Mouse (Mus musculus): ENCODE data around the gene Gli2. TPM values are rescaled to one million over a fixed set of nuclear protein-coding genes. Genes with fewer than 3 reads are reported as not detected.

The Gli2 gene
- total RNA-seq, 2 experiments from 2014 or later = 4.6 to 4.8 TPM

GRCm38 (mm10) chr1:118815015-118815414, 238.4 kb downstream of the Gli2 start:
- Histone ChIP-seq H3K27ac (no peak overlapping the region), H3K4me3 (no peak overlapping the region)
- no peak for TF ChIP-seq CTCF (conservative IDR thresholded peaks at IDR 0.05)
- no peak for DNase-seq (ENCODE audit: low spot score in 2 of 2)

GRCm38 (mm10) chr1:118810336-118810735, 243.1 kb downstream of the Gli2 start:
- peak in 1 of 2 experiments; percentile 26 for DNase-seq (ENCODE audit: low spot score in 2 of 2)

DNA sequence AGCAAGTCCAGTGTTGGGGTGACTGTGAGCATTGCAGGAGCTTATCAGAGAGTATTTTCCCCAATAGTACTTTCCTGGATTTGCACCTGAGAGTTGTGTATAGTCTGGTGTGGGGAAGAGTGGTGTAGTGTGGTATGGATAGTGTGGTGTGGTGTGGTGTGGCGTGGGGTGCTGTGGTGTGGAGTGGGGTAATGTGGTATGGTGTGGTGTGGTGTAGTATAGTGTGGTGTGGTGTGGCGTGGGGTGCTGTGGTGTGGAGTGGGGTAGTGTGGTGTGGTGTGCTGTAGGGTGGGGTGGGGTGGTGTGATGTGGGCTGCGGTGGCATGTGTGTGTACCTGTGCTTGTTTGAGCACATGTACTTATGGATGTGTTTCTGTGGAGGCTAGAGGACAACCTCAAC, 246.7 kb downstream of the Gli2 start:
- Histone ChIP-seq H3K27ac (no peak overlapping the region), H3K4me3 (no peak overlapping the region)
- TF ChIP-seq CTCF (conservative IDR thresholded peaks at IDR 0.05) = no peak
- DNase-seq (ENCODE audit: low spot score in 2 of 2) = no peak

More at GRCm38 (mm10) chr1:118810336-118810735, 243.1 kb downstream of the Gli2 start:
- H3K27ac ChIP-seq = no peak overlapping the region
- no peak overlapping the region for H3K4me3 ChIP-seq
- no peak for TF ChIP-seq CTCF (conservative IDR thresholded peaks at IDR 0.05)

- DNase-seq (ENCODE audit: low spot score in 2 of 2) = peak; percentile 44 to 47
- H3K27ac ChIP-seq = no peak overlapping the region
- no peak overlapping the region for H3K4me3 ChIP-seq
- no peak for TF ChIP-seq CTCF (conservative IDR thresholded peaks at IDR 0.05)
These were observed 251.3 kb downstream of the Gli2 start for GRCm38 (mm10) chr1:118802166-118802565.

DNA sequence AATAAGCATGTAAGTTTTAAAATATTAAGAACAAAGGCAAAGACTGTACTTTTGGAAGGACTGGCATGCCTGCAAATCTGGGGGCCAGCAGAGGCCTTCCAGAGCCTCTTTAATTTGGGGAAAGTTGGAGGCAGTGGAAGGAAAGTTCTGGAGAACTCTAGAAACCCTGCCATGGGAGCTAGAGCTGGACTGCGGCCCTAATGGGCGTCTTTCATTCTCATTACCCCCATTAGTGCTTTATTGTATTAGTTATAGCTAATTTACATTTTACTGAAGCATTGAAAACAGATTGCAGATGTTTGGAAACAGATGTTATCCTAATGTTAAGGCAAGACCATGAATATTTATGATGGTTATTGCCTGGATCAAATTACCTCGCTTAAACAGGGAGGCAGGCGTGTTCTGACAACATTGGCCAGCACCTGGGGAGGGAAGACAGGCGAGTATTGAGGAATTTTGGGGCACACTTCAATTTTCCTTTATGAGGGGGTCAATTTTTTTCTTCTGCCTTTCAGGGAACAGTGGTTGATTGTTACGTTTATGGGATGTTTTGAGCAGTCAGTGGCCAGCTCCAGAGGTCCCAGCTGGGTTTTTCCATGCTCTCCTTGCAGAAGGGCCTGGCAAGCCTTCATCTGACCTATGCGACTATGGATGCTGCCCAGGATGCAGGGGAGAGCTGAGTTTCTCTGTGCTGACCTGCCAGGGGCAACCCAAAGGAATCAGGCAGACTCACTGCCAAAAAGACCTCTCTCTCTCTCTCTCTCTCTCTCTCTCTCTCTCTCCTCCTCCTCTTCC, 253.9 kb downstream of the Gli2 start:
- no peak for DNase-seq (ENCODE audit: low spot score in 2 of 2)
- Histone ChIP-seq H3K27ac (no peak overlapping the region), H3K4me3 (no peak overlapping the region)
- no peak for TF ChIP-seq CTCF (conservative IDR thresholded peaks at IDR 0.05)

GRCm38 (mm10) chr1:118795415-118796167, 257.8 kb downstream of the Gli2 start:
- no peak for DNase-seq (ENCODE audit: low spot score in 2 of 2)
- Histone ChIP-seq H3K4me3 (no peak overlapping the region), H3K27ac (no peak overlapping the region)
- no peak for TF ChIP-seq CTCF (conservative IDR thresholded peaks at IDR 0.05)

- Histone ChIP-seq H3K4me3 (no peak overlapping the region), H3K27ac (no peak overlapping the region)
- no peak for DNase-seq (ENCODE audit: low spot score in 2 of 2)
- no peak for TF ChIP-seq CTCF (conservative IDR thresholded peaks at IDR 0.05)
These were observed 263.5 kb downstream of the Gli2 start for GRCm38 (mm10) chr1:118789871-118790270.

GRCm38 (mm10) chr1:118789468-118789867, 264.0 kb downstream of the Gli2 start:
- DNase-seq (ENCODE audit: low spot score in 2 of 2) = peak in 1 of 2 experiments; percentile 25
- H3K4me3 ChIP-seq = no peak overlapping the region
- TF ChIP-seq CTCF (conservative IDR thresholded peaks at IDR 0.05) = no peak
- no peak overlapping the region for H3K27ac ChIP-seq

- Histone ChIP-seq H3K4me3 (no peak overlapping the region), H3K27ac (no peak overlapping the region)
- no peak for DNase-seq (ENCODE audit: low spot score in 2 of 2)
- TF ChIP-seq CTCF (conservative IDR thresholded peaks at IDR 0.05) = no peak
These were observed 264.6 kb downstream of the Gli2 start for GRCm38 (mm10) chr1:118788813-118789212.

- Histone ChIP-seq H3K27ac (no peak overlapping the region), H3K4me3 (no peak overlapping the region)
- no peak for TF ChIP-seq CTCF (conservative IDR thresholded peaks at IDR 0.05)
- DNase-seq (ENCODE audit: low spot score in 2 of 2) = no peak
These were observed 265.9 kb downstream of the Gli2 start for GRCm38 (mm10) chr1:118787486-118787885.

Small RNA genes within 50 kb of the gene (microRNA-seq; reads per million reads assigned to microRNA genes)
- 0 reads per million in 2 experiments for gene Mir6346
